Mouse (Mus musculus) gastrocnemius, postnatal 36 days (tissue): Measurements from ENCODE around the gene Kcnj1. TPM values are rescaled to one million over a fixed set of nuclear protein-coding genes. Genes with fewer than 3 reads are reported as not detected.

ENCODE experiments used
- DNase-seq, 2 experiments: peaks; one replicate each; pipeline ENCODE4 v3.0.0; 2022
- intact Hi-C: fragments of 180-260 bp; cut with DNase I; formaldehyde crosslinking; loops from one replicate; pipeline ENCODE4 v1.15.1; 2025
- total RNA-seq, 2 experiments: library from RNA; stranded (reverse); gene quantifications; 2 replicates each; pipeline ENCODE4 v1.2.3; 2021

The Kcnj1 gene
- total RNA-seq, 2 experiments from 2014 or later: not detected

- DNase-seq: no peak
- intact Hi-C loops: no loop called here
Observed at GRCm38 (mm10) chr9:32444453-32445201, 72.3 kb downstream of the Kcnj1 start.

GRCm38 (mm10) chr9:32445789-32446188 is 73.5 kb downstream of the Kcnj1 start:
- intact Hi-C loops: no loop called here
- DNase-seq: no peak

GRCm38 (mm10) chr9:32448766-32449165 is 76.5 kb downstream of the Kcnj1 start:
- intact Hi-C loops: no loop called here
- DNase-seq: no peak

Other genes starting within 250 kb of the Kcnj1 start
- gene Kcnj5, start 28.1 kb upstream of the Kcnj1 start, total RNA-seq: not detected
- gene Fli1, start 170.4 kb downstream of the Kcnj1 start, total RNA-seq: 1 to 10 TPM; 6.8 to 9.1 TPM